Mouse (Mus musculus) bone marrow, adult 2 months (tissue): ENCODE measurements around the gene Pid1. TPM values are rescaled to one million over a fixed set of nuclear protein-coding genes. Genes with fewer than 3 reads are reported as not detected.
"Not testable (repeated sequence)": the region's sequence is repeated elsewhere in the genome, so short reads cannot be mapped to it uniquely, and the experiment has no call there.

ENCODE experiments used
- H3K27ac ChIP-seq: fragments of 200-500 bp; 2 replicates; pipeline ENCODE4 v1.5.1; 2012; ENCODE audit warnings: low read depth, mild to moderate bottlenecking, control low read depth, inconsistent platforms, low read length; ENCODE audit not compliant: control insufficient read depth, poor library complexity, insufficient read depth
- H3K4me1 ChIP-seq: fragments of 200-500 bp; 2 replicates; pipeline ENCODE4 v1.6.1; 2011; ENCODE audit warnings: low read length; ENCODE audit not compliant: control insufficient read depth, insufficient read depth
- H3K4me3 ChIP-seq: fragments of 200-500 bp; replicated peaks from 2 replicates; pipeline ENCODE3; 2011; ENCODE audit warnings: mild to moderate bottlenecking, low read depth, low read length, control low read depth; ENCODE audit not compliant: control insufficient read depth
- CTCF ChIP-seq: fragments of 200-500 bp; IDR thresholded peaks from 2 replicates; pipeline ENCODE4 v1.5.1; 2011; ENCODE audit warnings: low read length, control low read depth; ENCODE audit not compliant: control insufficient read depth, insufficient read depth
- POLR2A ChIP-seq: fragments of 200-500 bp; IDR thresholded peaks from 2 replicates; pipeline ENCODE4 v1.6.1; 2011; ENCODE audit warnings: low read depth, mild to moderate bottlenecking, control low read depth, low read length, borderline replicate concordance; ENCODE audit not compliant: control insufficient read depth
- WGBS: fragments of 180-500 bp; shearing (Covaris S2); methylation state at CpG from one replicate; pipeline ENCODE4 v1.1.7; 2018; 5-methylcytosine and 5-hydroxymethylcytosine counted together
- polyA plus RNA-seq: library from polyadenylated mRNA; stranded (reverse); fragments of >200 nt; gene quantifications from 2 replicates; pipeline ENCODE4 v1.2.4, GENCODE M21; 2011; ENCODE audit warnings: low replicate concordance; ENCODE audit not compliant: missing spikeins, insufficient read depth, insufficient read length

The Pid1 gene
- polyA plus RNA-seq, 1 experiment: 12.4 TPM

DNA sequence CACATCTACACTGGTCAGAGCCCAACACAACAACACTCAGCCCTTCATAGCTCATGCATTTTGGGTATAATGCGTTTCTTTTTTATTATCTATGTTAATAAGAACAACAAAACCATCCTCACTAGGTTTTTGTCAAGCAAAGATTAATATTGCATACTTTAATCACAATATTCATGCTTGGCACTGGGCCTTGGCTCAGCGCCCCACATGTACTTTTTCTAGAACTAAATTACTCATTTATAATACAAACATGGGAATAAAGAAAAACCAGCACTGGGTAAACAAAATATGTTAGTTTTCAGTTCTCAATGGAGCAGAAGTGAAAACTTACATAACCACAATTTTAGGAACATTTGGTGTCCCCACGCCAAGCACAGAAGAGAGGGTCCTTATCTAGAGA, 116.9 kb downstream of the Pid1 start:
- TF ChIP-seq POLR2A (no peak), CTCF (no peak)

DNA sequence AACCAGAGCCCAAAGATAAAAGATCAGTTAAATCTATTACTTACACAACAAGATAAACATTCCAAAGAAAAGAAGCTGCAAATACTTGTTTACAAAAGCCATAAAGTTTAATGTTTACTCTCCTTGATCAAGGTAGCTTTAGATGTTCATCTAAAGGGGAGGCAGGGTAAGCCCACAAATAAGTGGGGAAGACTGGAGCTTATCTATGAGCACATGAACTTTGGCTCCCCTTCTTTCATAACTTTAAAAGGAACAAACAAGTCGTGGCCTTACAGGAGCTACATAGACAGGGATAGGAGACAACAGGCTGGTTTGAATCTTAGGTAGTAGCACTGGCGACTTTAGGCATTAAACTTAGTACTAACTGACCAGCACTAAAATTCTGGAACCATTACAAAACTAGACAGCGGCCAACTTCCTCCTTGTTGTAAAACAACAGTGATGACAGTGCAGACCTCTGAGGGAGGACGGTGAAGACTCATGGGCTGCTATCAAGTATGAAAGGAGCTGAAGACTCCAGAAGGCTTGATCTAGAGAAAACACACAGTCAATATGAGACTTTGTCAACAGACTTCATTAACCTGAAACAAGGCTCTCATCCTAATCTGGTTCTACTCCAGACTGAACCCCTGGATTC, 122.7 kb downstream of the Pid1 start:
- Histone ChIP-seq H3K4me1 (peaks cover 1% of the 10 kb centered on the region; the same call in 1 of the 2 replicates), H3K27ac (no peak overlapping the region), H3K4me3 (no peak overlapping the region)
- no peak for TF ChIP-seq POLR2A
- TF ChIP-seq CTCF: no peak
- 11% methylated on average over 4 of the region's 4 CpGs for WGBS

More for the DNA sequence above, 116.9 kb downstream of the Pid1 start:
- Histone ChIP-seq H3K27ac (no peak overlapping the region), H3K4me1 (no peaks in the 10 kb centered on the region), H3K4me3 (no peak overlapping the region)
- 71% methylated on average over 3 of the region's 3 CpGs for WGBS

DNA sequence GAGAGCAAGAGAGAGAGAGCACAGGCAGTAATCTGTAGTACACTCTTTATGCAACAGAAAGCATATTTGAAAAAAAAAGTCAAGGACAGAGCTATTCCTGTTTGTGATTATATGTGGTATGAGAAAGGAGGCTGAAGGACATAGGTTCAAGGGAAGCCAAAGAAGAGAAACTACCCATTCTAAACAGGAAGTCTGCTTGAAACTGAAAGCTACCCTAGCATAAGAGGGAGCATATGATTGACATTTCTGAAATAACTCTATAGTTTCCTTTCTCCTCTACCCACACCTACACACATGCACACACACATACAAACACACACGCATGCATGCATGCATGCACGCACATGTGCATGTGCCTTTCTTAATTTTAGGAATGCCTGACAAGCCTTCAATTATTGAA, 123.8 kb downstream of the Pid1 start:
- Histone ChIP-seq H3K4me1 (peaks cover 1% of the 10 kb centered on the region; the same call in 1 of the 2 replicates), H3K27ac (no peak overlapping the region), H3K4me3 (no peak overlapping the region)
- no peak for TF ChIP-seq CTCF
- no peak for TF ChIP-seq POLR2A
- WGBS: 63% methylated on average over 2 of the region's 2 CpGs

DNA sequence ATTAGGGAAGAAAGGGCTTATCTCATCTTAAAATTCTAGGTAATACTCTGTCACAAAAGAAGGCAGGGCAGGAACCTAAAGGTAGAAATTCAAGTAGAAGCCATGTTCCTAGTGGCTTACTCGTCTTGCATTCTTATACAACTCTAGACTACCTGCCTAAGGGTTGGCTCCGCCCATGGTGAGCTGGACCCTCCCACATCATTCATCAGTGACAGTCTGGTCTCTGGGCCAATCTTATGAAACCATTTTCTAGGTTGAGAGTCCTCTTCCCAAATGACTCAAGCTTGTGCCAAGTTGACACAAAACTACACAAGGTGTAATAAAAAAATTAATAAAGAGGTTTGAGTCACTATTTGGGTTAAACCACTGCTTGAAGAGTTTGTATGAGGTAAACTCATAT, 133.5 kb downstream of the Pid1 start:
- no peak overlapping the region for H3K4me3 ChIP-seq
- 59% methylated on average over 2 of the region's 2 CpGs for WGBS
- H3K27ac ChIP-seq: no peak overlapping the region
- no peaks in the 10 kb centered on the region for H3K4me1 ChIP-seq
- TF ChIP-seq CTCF: no peak
- TF ChIP-seq POLR2A: no peak

DNA sequence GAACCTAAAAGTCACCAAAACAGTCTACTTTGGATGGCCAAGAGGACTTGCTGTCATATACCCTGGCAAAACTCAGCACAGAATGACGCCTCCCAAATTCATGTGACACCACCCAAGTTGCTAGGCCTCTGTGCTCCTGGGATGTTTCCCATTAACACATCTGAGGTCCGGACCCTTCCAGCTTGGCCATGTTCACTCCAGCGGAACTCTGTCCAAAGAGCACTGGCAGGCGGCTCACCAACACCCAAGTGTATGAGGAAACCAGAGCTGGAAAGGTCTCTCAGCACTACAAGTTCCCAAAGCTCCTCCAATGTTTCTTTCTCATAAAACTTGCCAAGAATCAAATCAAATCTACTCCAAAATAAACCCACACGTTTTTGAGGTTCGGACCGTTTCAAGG, 138.4 kb downstream of the Pid1 start:
- WGBS: 89% methylated on average over 7 of the region's 7 CpGs
- TF ChIP-seq POLR2A: no peak
- TF ChIP-seq CTCF: no peak
- H3K4me1 ChIP-seq: no peaks in the 10 kb centered on the region
- no peak overlapping the region for H3K27ac ChIP-seq
- no peak overlapping the region for H3K4me3 ChIP-seq

DNA sequence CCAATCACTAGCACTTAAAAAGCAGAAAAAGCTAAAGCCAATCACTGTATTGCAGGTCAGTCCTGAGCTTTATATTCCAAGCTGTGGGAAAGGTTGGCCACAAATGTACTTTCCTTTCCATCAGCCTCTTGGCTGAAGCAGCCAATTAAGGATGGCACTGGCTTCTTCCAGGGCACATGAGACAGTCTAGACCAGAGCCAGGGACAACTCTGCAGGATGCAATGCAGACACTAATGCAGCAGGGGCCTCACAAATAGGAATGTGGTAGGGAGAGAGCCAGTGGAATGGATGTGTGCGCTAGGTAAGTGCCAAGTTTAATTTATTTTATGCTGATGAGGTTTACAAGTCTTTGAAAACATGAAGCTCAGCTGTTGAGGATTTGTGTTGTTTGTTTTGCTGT, 141.9 kb downstream of the Pid1 start:
- TF ChIP-seq CTCF: no peak
- no peak for TF ChIP-seq POLR2A
- Histone ChIP-seq H3K4me3 (no peak overlapping the region), H3K27ac (no peak overlapping the region), H3K4me1 (no peaks in the 10 kb centered on the region)
- WGBS: 89% methylated on average over 1 of the region's 1 CpGs

DNA sequence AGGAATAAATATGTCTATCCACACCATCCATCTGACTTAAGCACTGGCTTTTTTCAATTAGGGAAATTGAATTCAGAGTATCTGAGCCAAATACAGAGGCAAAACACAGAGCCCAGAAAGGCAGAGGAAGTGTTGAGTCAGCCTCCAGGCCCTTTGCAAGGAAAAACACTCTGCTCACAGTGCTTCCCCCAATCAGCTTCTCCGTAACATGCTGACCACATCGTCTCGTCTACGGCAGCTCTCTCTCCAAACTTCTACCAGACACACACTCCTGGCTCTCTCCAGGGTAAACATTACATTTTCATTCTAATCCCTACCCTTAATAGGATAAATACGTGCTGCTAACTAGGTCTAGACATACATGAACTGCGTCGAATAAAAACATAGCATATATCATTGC, 145.4 kb downstream of the Pid1 start:
- H3K27ac ChIP-seq: no peak overlapping the region
- H3K4me1 ChIP-seq: no peaks in the 10 kb centered on the region
- 39% methylated on average over 7 of the region's 7 CpGs for WGBS
- TF ChIP-seq POLR2A (no peak), CTCF (no peak)
- H3K4me3 ChIP-seq: no peak overlapping the region

DNA sequence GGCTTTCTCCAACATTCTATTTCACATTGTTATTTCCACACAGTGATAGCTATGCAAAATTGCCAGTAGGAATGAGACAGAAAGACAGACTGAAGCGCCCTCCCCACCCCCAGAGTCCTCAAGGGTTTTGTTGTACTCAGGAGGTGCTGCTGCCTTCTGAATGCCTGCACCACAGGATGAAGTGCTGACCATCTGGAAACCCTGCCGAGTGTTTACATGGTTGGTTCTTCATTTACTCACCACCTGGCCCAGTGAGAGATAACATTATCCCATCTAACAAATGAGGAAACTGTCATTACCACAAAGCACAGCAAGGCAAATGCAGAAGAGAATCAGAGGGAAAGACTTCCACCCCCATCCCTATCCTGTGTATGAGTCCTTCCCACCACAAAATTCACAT, 146.2 kb downstream of the Pid1 start:
- Histone ChIP-seq H3K4me1 (no peaks in the 10 kb centered on the region), H3K27ac (no peak overlapping the region), H3K4me3 (no peak overlapping the region)
- no peak for TF ChIP-seq CTCF
- TF ChIP-seq POLR2A: no peak
- 31% methylated on average over 2 of the region's 2 CpGs for WGBS

DNA sequence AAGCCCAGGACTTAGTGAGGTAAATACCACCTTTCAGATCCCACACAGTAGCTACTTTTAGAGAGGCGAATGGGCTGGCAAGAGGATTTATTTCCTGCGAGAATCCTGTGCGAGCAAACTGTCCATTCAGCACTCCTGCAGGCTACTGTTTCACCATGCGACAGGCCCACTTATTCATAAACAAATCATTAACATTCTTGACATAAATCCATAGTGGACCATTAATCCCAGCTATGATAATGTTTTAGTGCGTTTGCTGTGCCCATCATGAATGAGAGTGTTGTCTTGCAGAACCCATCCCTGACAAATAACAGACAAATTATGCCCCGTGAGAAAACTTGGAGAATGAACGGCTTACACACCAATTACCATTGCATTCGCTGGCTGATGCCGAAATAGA, 152.5 kb downstream of the Pid1 start:
- TF ChIP-seq CTCF (no peak), POLR2A (no peak)
- WGBS: 80% methylated on average over 9 of the region's 9 CpGs
- Histone ChIP-seq H3K4me1 (no peaks in the 10 kb centered on the region), H3K27ac (no peak overlapping the region), H3K4me3 (no peak overlapping the region)

DNA sequence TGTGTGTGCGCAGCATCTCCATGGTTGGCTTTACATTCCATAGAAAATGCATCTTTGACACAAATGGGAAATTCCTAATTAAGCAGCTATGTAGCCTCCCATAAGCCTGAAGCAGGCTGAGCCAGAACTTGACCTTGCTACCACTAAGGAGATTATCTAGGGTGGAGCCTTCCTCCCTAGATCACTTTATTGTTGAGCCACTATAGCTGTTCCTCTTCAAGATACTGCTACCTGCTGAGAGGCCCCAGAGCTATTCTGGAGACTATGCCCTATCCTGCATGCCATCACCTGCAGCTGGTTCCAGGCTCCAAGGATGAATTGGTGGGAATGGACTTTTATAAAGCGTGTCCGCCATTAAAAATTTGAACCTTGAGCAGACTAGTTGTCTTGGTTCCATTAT, 158.2 kb downstream of the Pid1 start:
- H3K4me3 ChIP-seq, H3K27ac ChIP-seq, H3K4me1 ChIP-seq: not testable (repeated sequence)
- WGBS: 92% methylated on average over 3 of the region's 3 CpGs
